Mouse (Mus musculus) heart, adult 2 months (tissue): ENCODE results near the gene St7. TPM values are rescaled to one million over a fixed set of nuclear protein-coding genes. Genes with fewer than 3 reads are reported as not detected.
A peak's percentile ranks its signal among the peaks of the same experiment; 100 is the strongest.

ENCODE experiments used
- DNase-seq, 2 experiments: peaks; one replicate each; pipeline ENCODE4 v3.0.0; 2021
- H3K27ac ChIP-seq: fragments of 200-600 bp; 2 replicates; pipeline ENCODE4 v1.8.1; 2022
- H3K27me3 ChIP-seq: fragments of 200-500 bp; 2 replicates; pipeline ENCODE4 v1.6.1; 2012; ENCODE audit warnings: mild to moderate bottlenecking, low read length, inconsistent platforms, mixed read lengths; ENCODE audit not compliant: control insufficient read depth, insufficient read depth
- H3K36me3 ChIP-seq: fragments of 200-500 bp; 2 replicates; pipeline ENCODE4 v1.6.1; 2012; ENCODE audit warnings: low read length, inconsistent platforms; ENCODE audit not compliant: control insufficient read depth, insufficient read depth
- H3K4me1 ChIP-seq: fragments of 200-500 bp; 2 replicates; pipeline ENCODE4 v1.6.1; 2011; ENCODE audit warnings: low read length; ENCODE audit not compliant: control insufficient read depth, insufficient read depth
- H3K4me3 ChIP-seq: fragments of 200-600 bp; 2 replicates; pipeline ENCODE4 v1.8.1; 2022
- H3K79me2 ChIP-seq: fragments of 200-500 bp; replicated peaks from 2 replicates; pipeline ENCODE4 v1.6.1; 2012; ENCODE audit warnings: mild to moderate bottlenecking, inconsistent platforms, low read length, moderate library complexity, mixed read lengths; ENCODE audit not compliant: control insufficient read depth, insufficient read depth
- H3K9ac ChIP-seq: fragments of 200-500 bp; 2 replicates; pipeline ENCODE4 v1.6.1; 2012; ENCODE audit warnings: low read depth, mild to moderate bottlenecking, control low read depth, inconsistent platforms, low read length, mixed read lengths
- CTCF ChIP-seq: fragments of 200-600 bp; IDR thresholded peaks from 2 replicates; pipeline ENCODE4 v1.8.1; 2022; ENCODE audit warnings: antibody characterized with exemption, mild to moderate bottlenecking, moderate library complexity
- EP300 ChIP-seq: fragments of 200-500 bp; IDR thresholded peaks from 2 replicates; pipeline ENCODE4 v1.6.1; 2011; ENCODE audit warnings: low read depth, low read length, control low read depth; ENCODE audit not compliant: insufficient read depth
- POLR2A ChIP-seq: fragments of 200-500 bp; IDR thresholded peaks from 2 replicates; pipeline ENCODE4 v1.6.1; 2011; ENCODE audit warnings: mild to moderate bottlenecking, low read depth, low read length, control low read depth; ENCODE audit not compliant: insufficient read depth
- WGBS: fragments of 180-500 bp; shearing (Covaris S2); methylation state at CpG from one replicate; pipeline ENCODE4 v1.1.7; 2018; 5-methylcytosine and 5-hydroxymethylcytosine counted together
- intact Hi-C: fragments of 180-260 bp; cut with DNase I; formaldehyde crosslinking; loops from one replicate; pipeline ENCODE4 v1.15.1; 2025
- polyA plus RNA-seq: library from polyadenylated mRNA; depleted of rRNA; stranded (reverse); fragments of >200 nt; gene quantifications from 2 replicates; pipeline ENCODE4 v1.2.3, GENCODE M21; 2012
- total RNA-seq, 2 experiments: library from RNA; stranded (reverse); gene quantifications; 2 replicates each; pipeline ENCODE4 v1.2.3; 2021

The St7 gene
- total and polyA plus RNA-seq, 3 experiments, result 12.0 to 19.5 (median 16.9) TPM

GRCm38 (mm10) chr6:17840431-17840830 is 147.7 kb downstream of the St7 start:
- Histone ChIP-seq H3K4me3 (no peak overlapping the region), H3K27me3 (no peaks in the 10 kb centered on the region), H3K4me1 (no peaks in the 10 kb centered on the region), H3K36me3 (no peaks in the 10 kb centered on the region), H3K9ac (no peak overlapping the region), H3K27ac (no peak overlapping the region), H3K79me2 (no peaks in the 10 kb centered on the region; the same call in 1 of the 2 replicates)
- no peak for TF ChIP-seq EP300
- TF ChIP-seq POLR2A, result no peak
- TF ChIP-seq CTCF, result no peak
- WGBS, result 87% methylated on average over 29 of the region's 29 CpGs
- no peak for DNase-seq
- intact Hi-C loops, result no loop called here

- Histone ChIP-seq H3K4me1 (no peaks in the 10 kb centered on the region), H3K27ac (no peak overlapping the region), H3K36me3 (no peaks in the 10 kb centered on the region), H3K9ac (no peak overlapping the region), H3K4me3 (no peak overlapping the region), H3K79me2 (no peaks in the 10 kb centered on the region; the same call in 1 of the 2 replicates), H3K27me3 (no peaks in the 10 kb centered on the region)
- no peak for DNase-seq
- TF ChIP-seq POLR2A (no peak), CTCF (peak; percentile 84)
- intact Hi-C loops, result loop anchor here (1.0 kb wide), 1 partner anchor 167 kb away; no protein-coding TSS in a partner anchor
- 36% methylated on average over 3 of the region's 3 CpGs for WGBS
Observed at GRCm38 (mm10) chr6:17842759-17843158, 150.0 kb downstream of the St7 start.

GRCm38 (mm10) chr6:17851316-17851715 is 158.6 kb downstream of the St7 start:
- 64% methylated on average over 2 of the region's 2 CpGs for WGBS
- no peak overlapping the region for H3K4me3 ChIP-seq
- H3K79me2 ChIP-seq, result no peaks in the 10 kb centered on the region
- H3K9ac ChIP-seq, result no peak overlapping the region
- no peak overlapping the region for H3K27ac ChIP-seq
- H3K36me3 ChIP-seq, result no peaks in the 10 kb centered on the region
- no peaks in the 10 kb centered on the region for H3K4me1 ChIP-seq
- DNase-seq, result no peak
- H3K27me3 ChIP-seq, result no peaks in the 10 kb centered on the region
- TF ChIP-seq CTCF, result no peak
- no peak for TF ChIP-seq POLR2A
- no peak for TF ChIP-seq EP300
- intact Hi-C loops, result no loop called here

DNA sequence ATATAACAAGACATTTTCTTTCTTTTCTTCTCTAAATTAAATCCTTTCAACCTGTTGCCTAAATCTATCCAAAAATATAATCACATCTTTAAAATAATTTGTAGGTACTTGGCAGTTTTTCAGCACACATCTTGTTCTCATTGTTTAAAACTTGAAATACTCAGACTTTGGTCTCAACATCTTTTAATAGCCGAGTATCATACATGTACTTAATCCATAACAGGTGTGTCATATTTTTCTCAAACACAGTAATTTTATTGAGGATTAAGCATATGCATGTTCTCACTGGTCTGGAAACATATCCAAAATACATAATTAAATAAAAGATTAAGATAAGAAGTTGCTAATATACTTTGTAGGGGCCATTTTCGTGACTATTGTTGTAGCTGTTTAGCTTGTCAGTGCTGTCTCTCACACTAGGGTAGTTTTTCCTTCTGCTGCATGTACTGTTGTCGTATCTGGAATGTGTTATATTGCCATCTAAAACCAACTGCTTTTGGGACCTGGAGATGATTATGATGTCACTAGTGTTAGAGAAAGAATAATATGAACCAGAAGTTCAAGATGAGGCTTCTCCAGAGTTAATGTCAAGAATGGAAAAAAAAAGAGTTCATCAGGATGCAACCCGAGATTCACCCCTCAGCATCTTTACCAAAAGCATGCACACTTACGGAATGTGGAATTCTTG is 161.0 kb downstream of the St7 start:
- no peak for DNase-seq

DNA sequence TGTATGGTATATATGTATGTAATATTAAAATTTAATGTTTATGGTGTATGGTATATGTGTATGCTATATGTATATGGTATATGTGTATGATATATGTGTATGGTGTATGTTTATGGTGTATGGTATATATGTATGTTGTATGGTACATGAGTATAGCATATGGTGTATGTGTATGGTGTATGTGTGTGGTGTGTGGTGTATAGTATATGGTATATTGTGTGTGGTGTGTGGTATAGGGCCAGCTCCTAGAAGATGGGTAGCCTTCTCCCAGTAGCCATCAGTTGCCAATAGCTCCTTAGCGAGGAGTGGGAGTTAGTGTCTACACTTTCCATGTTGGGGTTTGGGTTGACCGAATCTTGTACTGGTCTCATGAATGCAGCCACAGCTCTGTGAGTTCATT is 162.9 kb downstream of the St7 start:
- whole genome bisulfite sequencing, result 98% methylated on average over 2 of the region's 2 CpGs
- H3K27ac ChIP-seq, result no peak overlapping the region
- H3K36me3 ChIP-seq, result no peaks in the 10 kb centered on the region
- intact Hi-C loops, result no loop called here
- H3K27me3 ChIP-seq, result no peaks in the 10 kb centered on the region
- TF ChIP-seq POLR2A, result no peak
- no peak for TF ChIP-seq CTCF
- no peak for TF ChIP-seq EP300
- no peak for DNase-seq
- H3K4me1 ChIP-seq, result no peaks in the 10 kb centered on the region; the same call in 1 of the 2 replicates
- H3K79me2 ChIP-seq, result no peaks in the 10 kb centered on the region
- H3K9ac ChIP-seq, result no peak overlapping the region
- H3K4me3 ChIP-seq, result no peak overlapping the region

More for the DNA sequence above, 161.0 kb downstream of the St7 start:
- H3K27ac ChIP-seq, result no peak overlapping the region
- H3K4me1 ChIP-seq, result no peaks in the 10 kb centered on the region
- H3K79me2 ChIP-seq, result no peaks in the 10 kb centered on the region
- H3K4me3 ChIP-seq, result no peak overlapping the region
- intact Hi-C loops, result no loop called here
- WGBS, result 90% methylated on average over 5 of the region's 5 CpGs
- no peaks in the 10 kb centered on the region for H3K27me3 ChIP-seq
- no peak overlapping the region for H3K9ac ChIP-seq
- no peak for TF ChIP-seq POLR2A
- TF ChIP-seq EP300, result no peak
- TF ChIP-seq CTCF, result no peak
- no peaks in the 10 kb centered on the region for H3K36me3 ChIP-seq

DNA sequence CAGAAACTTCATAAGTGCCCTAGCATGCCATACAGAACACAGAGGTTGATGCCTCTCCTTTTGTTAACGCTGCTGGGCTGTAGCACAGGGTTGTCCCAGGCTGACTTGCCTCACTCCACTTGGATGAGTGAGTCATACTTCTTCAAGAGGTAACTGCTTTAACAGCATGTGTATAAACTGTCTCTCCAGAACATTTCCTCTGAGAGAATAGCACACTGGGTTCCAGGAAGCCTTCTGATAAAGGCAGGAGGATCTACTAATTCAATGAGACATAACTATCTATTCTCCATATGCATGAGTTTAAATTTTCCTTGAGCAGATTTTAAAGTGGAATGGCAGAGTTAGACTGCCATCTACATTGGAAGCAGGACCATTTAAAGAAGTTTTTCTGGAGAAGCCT is 166.8 kb downstream of the St7 start:
- DNase-seq, result no peak
- H3K4me3 ChIP-seq, result no peak overlapping the region
- no peaks in the 10 kb centered on the region; the same call in 1 of the 2 replicates for H3K4me1 ChIP-seq
- H3K27ac ChIP-seq, result no peak overlapping the region
- no peaks in the 10 kb centered on the region for H3K27me3 ChIP-seq
- no peaks in the 10 kb centered on the region for H3K36me3 ChIP-seq
- TF ChIP-seq POLR2A (no peak), CTCF (no peak), EP300 (no peak)
- 55% methylated on average over 1 of the region's 1 CpGs for WGBS
- no peak overlapping the region for H3K9ac ChIP-seq
- no peaks in the 10 kb centered on the region for H3K79me2 ChIP-seq
- intact Hi-C loops, result no loop called here
